Mouse (Mus musculus) liver, embryonic 11.5 days (tissue): Measurements from ENCODE around the gene Depdc1b. TPM values are rescaled to one million over a fixed set of nuclear protein-coding genes. Genes with fewer than 3 reads are reported as not detected.

Experiments used
- ATAC-seq: fragments of 200-750 bp; cut with Nextera tagmentation; replicated peaks from 2 replicates; pipeline ENCODE4 v1.8.0; 2017; ENCODE audit warnings: moderate number of reproducible peaks, mild to moderate bottlenecking, moderate TSS enrichment, moderate library complexity; ENCODE audit not compliant: low FRiP score
- DNase-seq: peaks from one replicate; pipeline ENCODE4 v3.0.0-alpha.2; 2017; ENCODE audit warnings: low spot score
- H3K27ac ChIP-seq: fragments of 300-500 bp; sonication (generic); 2 replicates; pipeline ENCODE4 v1.5.1; 2014; ENCODE audit warnings: mild to moderate bottlenecking, low read depth, low read length, control low read depth
- H3K27me3 ChIP-seq: fragments of 300-500 bp; sonication (generic); replicated peaks from 2 replicates; pipeline ENCODE4 v1.6.1; 2014; ENCODE audit warnings: low read length, mixed read lengths; ENCODE audit not compliant: control insufficient read depth, insufficient read depth
- H3K36me3 ChIP-seq: fragments of 300-500 bp; sonication (generic); 2 replicates; pipeline ENCODE4 v1.6.1; 2014; ENCODE audit warnings: mild to moderate bottlenecking, low read length, moderate library complexity, mixed read lengths; ENCODE audit not compliant: control insufficient read depth, insufficient read depth
- H3K4me1 ChIP-seq: fragments of 300-500 bp; sonication (generic); replicated peaks from 2 replicates; pipeline ENCODE4 v1.6.1; 2014; ENCODE audit warnings: low read length, mixed read lengths; ENCODE audit not compliant: control insufficient read depth, insufficient read depth
- H3K4me2 ChIP-seq: fragments of 300-500 bp; sonication (generic); 2 replicates; pipeline ENCODE4 v1.6.1; 2014; ENCODE audit warnings: mild to moderate bottlenecking, control low read depth, moderate library complexity
- H3K4me3 ChIP-seq: fragments of 300-500 bp; sonication (generic); 2 replicates; pipeline ENCODE4 v1.5.1; 2014; ENCODE audit warnings: low read depth, low read length, control low read depth
- H3K9ac ChIP-seq: fragments of 300-500 bp; sonication (generic); 2 replicates; pipeline ENCODE4 v1.6.1; 2014; ENCODE audit warnings: low read depth, low read length, control low read depth
- H3K9me3 ChIP-seq: fragments of 300-500 bp; sonication (generic); 2 replicates; pipeline ENCODE4 v1.6.1; 2016; ENCODE audit warnings: low read length, inconsistent platforms, mixed read lengths; ENCODE audit not compliant: control insufficient read depth
- WGBS: fragments of 180-500 bp; shearing (Covaris S2); extraction: QIAGEN DNeasy Blood & Tissue Kit; methylation state at CpG from one replicate; pipeline ENCODE4 v1.1.7; 2014; 5-methylcytosine and 5-hydroxymethylcytosine counted together
- polyA plus RNA-seq: library from polyadenylated mRNA; unstranded; fragments of >200 nt; fragmentation: Nextera tagmentation; extraction: Ambion mirVana; gene quantifications from 2 replicates; pipeline ENCODE4 v1.2.1, GENCODE M21; 2014

Gene Depdc1b
- polyA plus RNA-seq, 1 experiment from 2014 or later = 14.9 TPM

DNA sequence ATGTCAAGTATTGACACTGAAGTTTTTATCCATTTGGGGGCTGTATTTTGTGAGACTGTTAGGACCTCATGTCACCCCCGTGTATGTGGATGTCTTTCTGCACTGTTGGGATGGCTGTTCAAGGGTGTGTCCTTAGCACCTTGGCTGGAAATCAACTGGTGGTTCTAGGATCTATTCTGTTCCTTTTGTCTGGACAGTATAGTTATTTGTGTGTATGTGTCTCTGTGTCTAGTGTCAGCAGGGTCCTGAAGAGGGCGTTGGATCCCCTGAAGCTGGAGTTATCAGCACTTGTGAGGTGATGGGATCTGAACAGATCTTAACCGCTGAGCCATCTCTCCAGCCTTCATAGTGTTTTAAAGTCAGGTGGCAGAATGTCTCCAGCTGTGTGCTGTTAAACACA, 65.0 kb downstream of the Depdc1b start:
- Histone ChIP-seq H3K36me3 (peaks cover 6% of the 10 kb centered on the region; the same call in 1 of the 2 replicates), H3K4me3 (no peak overlapping the region), H3K4me2 (no peak overlapping the region), H3K27ac (no peak overlapping the region), H3K27me3 (no peaks in the 10 kb centered on the region), H3K9me3 (no peaks in the 10 kb centered on the region), H3K9ac (no peak overlapping the region), H3K4me1 (no peaks in the 10 kb centered on the region)
- 87% methylated on average over 3 of the region's 3 CpGs for WGBS
- no peak for ATAC-seq
- no peak for DNase-seq

DNA sequence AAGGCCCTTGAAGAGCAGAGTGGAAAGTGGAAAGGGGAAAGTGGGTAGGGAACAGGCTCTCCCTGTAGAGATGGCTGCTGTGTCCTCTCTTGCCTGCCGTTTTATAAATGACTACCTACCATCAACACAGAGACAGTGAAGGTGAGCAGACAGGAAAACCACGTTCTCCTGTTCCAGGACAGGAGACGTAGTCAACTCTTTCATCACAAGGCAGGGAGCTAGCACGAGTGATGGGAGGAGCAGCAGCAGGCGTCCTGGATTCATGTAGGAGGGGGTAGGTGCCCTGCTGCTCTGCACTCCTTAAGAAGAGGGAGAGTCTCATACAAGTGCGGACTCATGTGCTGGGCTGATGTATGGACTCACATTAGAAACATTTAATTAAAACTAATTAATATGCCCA, 66.9 kb downstream of the Depdc1b start:
- Histone ChIP-seq H3K4me3 (no peak overlapping the region), H3K9me3 (no peaks in the 10 kb centered on the region), H3K27ac (no peak overlapping the region), H3K27me3 (no peaks in the 10 kb centered on the region), H3K9ac (no peak overlapping the region), H3K36me3 (peaks cover 6% of the 10 kb centered on the region; the same call in 1 of the 2 replicates), H3K4me1 (no peaks in the 10 kb centered on the region), H3K4me2 (no peak overlapping the region)
- WGBS = 82% methylated on average over 6 of the region's 6 CpGs
- no peak for ATAC-seq
- DNase-seq = no peak

DNA sequence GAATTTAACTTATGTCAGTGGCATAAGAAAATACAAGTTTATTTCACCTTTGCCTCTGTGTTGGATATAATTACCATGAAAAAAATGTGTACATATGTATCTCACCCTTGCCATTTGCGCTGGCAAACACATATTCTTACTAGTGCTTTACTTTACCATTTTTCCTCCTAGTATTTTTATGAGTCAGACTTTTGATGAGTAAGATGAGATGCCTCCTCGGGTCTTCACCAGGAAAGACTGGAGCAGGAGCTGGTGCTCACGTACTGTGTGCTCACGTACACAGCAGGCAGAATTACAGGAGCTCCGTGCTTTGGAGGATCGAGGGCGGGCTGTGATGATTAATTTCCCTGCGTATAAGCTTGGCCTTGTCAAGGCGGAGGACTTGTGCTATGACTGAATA, 69.9 kb downstream of the Depdc1b start:
- ATAC-seq = no peak
- Histone ChIP-seq H3K4me2 (no peak overlapping the region), H3K36me3 (peaks cover 10% of the 10 kb centered on the region; the same call in 1 of the 2 replicates), H3K9me3 (no peaks in the 10 kb centered on the region), H3K4me1 (no peaks in the 10 kb centered on the region), H3K4me3 (no peak overlapping the region), H3K9ac (no peak overlapping the region), H3K27me3 (no peaks in the 10 kb centered on the region), H3K27ac (no peak overlapping the region)
- 87% methylated on average over 9 of the region's 9 CpGs for WGBS
- DNase-seq = no peak

DNA sequence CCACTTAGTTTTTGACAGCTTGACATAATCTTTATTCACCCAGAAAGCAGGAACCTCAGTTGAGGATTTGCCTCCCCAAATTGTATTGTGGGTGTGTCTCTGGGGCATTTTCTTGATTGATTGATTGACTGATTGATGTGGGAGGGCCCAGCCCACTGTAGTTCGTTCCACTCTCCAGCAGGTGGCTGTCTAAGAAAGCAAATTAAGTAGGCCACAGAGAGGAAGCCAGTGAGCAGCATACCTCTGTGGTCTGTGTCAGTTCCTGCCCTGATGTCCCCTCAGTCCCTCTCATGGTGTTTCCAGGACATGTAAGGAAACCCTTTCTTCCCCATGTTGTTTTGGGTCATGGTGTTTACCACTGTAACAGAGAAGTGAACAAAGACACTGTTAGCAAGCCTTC, 74.4 kb downstream of the Depdc1b start:
- Histone ChIP-seq H3K9ac (no peak overlapping the region), H3K4me1 (no peaks in the 10 kb centered on the region), H3K9me3 (no peaks in the 10 kb centered on the region), H3K4me2 (no peak overlapping the region), H3K27me3 (no peaks in the 10 kb centered on the region), H3K27ac (no peak overlapping the region), H3K4me3 (no peak overlapping the region), H3K36me3 (peaks cover 5% of the 10 kb centered on the region; the same call in 1 of the 2 replicates)
- DNase-seq (peak; percentile 31), ATAC-seq (peak; percentile 66)
- 6% methylated on average over 1 of the region's 1 CpGs for WGBS

DNA sequence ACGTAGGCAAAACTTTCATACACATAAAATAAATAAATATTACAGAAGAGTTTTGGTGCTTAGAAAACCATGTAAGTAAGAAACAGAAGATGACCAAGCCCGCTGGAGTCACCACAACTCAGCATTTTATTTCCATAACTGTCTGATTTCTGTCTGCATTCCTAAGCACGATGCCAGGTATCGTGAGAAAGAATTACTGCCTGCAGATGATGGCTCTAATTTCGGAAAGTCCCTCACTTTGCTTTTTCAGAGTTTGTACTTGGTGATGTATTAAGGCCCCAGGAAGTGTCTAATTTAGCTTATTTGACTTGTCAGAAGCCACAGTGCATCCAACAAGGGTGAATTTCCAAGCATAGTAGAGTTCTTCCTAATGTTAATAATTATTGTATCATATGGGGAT, 87.1 kb downstream of the Depdc1b start:
- Histone ChIP-seq H3K27me3 (no peaks in the 10 kb centered on the region), H3K9ac (no peak overlapping the region), H3K36me3 (no peaks in the 10 kb centered on the region), H3K4me1 (no peaks in the 10 kb centered on the region), H3K4me3 (no peak overlapping the region), H3K4me2 (no peak overlapping the region), H3K9me3 (no peaks in the 10 kb centered on the region), H3K27ac (no peak overlapping the region)
- no peak for DNase-seq
- WGBS = 93% methylated on average over 5 of the region's 5 CpGs
- ATAC-seq = no peak

DNA sequence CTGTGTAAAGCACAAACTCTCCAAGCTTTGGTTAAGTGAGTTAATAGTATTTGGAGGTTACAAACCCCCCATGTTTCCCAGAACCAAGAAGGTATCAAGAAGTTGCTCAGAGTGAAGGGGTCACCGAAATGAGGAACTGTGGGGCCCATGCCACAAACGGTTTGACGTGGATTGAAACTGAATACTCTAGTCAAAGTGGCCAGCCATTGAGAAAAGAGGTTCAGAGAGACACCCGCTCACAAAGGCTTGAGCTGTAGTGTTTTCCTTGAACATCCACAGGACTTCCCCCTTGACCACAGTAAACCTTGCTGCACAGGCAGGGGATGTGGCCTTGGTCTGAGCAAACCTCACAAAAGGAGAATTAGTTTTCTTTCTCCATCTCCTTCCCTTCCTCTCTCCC, 88.2 kb downstream of the Depdc1b start:
- Histone ChIP-seq H3K27ac (no peak overlapping the region), H3K27me3 (no peaks in the 10 kb centered on the region), H3K9me3 (no peaks in the 10 kb centered on the region), H3K4me3 (no peak overlapping the region), H3K4me1 (no peaks in the 10 kb centered on the region), H3K9ac (no peak overlapping the region), H3K36me3 (no peaks in the 10 kb centered on the region), H3K4me2 (no peak overlapping the region)
- DNase-seq (no peak), ATAC-seq (no peak)
- 65% methylated on average over 4 of the region's 4 CpGs for WGBS

DNA sequence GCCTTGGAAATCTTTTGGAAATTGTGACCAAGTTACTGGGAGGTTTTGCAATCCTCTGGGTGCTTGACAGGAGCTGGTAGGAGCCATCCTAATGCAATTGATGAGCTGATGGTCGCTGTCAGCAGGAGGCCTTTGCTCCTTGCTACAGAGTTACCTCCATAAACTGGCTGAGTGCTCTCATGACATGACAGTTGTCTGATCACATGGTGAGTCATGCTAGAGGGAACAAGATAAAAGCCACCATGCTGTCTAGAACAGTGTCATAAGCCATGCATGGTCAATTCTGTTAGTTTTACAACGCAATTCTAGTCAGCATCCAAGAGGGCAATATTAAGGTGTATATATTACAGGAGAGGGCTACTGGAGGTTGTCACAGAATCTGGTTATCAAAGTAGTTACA, 99.3 kb downstream of the Depdc1b start:
- ATAC-seq = no peak
- Histone ChIP-seq H3K9ac (no peak overlapping the region), H3K4me2 (no peak overlapping the region)

DNA sequence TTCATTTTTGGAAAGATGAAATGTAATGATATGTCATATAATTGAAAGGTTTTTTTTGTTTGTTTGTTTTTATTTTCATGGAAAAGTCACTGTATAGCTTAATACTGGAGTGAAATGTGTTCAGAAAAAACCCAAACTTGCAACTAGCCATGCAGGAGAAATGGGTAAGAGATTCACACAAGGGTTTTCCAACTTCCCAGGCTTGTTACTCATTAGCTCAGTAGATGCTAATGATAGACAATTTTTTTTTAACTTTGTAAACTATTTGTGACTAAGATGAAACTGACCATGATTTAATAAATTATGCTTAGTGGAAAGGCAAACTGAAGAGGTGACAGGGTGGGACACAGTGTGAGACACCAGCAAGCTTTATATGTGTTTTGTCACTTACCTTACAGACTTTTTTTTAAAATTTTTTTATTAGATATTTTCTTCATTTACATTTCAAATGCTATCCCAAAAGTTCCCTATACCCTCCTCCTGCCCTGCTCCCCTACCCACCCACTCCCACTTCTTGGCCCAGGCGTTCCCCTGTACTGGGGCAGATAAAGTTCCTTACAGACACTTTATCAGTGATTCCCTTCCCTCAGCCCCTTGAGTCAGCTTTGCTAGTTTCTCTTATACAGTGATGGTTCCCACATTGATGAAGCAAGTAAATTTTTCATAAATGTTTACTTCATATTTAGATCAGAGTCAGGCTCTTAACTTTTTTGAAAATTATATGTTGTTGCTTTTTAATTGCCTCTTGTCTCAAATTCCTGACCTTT, 102.8 kb downstream of the Depdc1b start:
- DNase-seq (no peak), ATAC-seq (peak; percentile 87)
- H3K9ac ChIP-seq = no peak overlapping the region
- H3K4me3 ChIP-seq = no peak overlapping the region
- no peak overlapping the region for H3K4me2 ChIP-seq
- no peaks in the 10 kb centered on the region for H3K27me3 ChIP-seq
- 38% methylated on average over 1 of the region's 1 CpGs for WGBS
- no peak overlapping the region for H3K27ac ChIP-seq
- H3K9me3 ChIP-seq = no peaks in the 10 kb centered on the region
- H3K36me3 ChIP-seq = no peaks in the 10 kb centered on the region
- peaks cover 5% of the 10 kb centered on the region for H3K4me1 ChIP-seq

More for the DNA sequence above, 99.3 kb downstream of the Depdc1b start:
- peaks cover 5% of the 10 kb centered on the region for H3K4me1 ChIP-seq
- no peaks in the 10 kb centered on the region for H3K9me3 ChIP-seq
- H3K27ac ChIP-seq = no peak overlapping the region
- no peak overlapping the region for H3K4me3 ChIP-seq
- no peaks in the 10 kb centered on the region for H3K27me3 ChIP-seq
- 83% methylated on average over 2 of the region's 2 CpGs for WGBS
- no peak for DNase-seq
- H3K36me3 ChIP-seq = no peaks in the 10 kb centered on the region

DNA sequence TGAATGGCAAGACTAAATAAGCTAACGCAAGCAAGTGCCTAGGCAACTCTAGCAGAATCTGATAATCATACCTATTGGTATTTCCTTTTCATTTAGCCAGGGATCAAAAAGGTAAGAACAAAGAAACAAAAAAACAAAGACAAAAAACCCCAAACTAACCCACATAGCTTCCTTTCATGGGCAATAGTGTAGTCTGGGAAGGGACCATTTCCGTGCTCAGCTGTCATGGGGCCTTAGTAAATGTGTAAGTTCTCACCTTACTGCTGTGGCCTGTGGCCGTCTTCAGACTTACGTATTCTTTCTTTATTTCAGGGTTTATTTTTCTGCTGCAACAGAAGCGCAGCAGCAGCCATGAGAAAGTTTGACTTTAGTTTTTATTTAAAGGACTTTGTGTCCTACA, 110.2 kb downstream of the Depdc1b start:
- no peak overlapping the region for H3K9ac ChIP-seq
- no peak overlapping the region for H3K4me2 ChIP-seq
- no peaks in the 10 kb centered on the region for H3K27me3 ChIP-seq
- DNase-seq (no peak), ATAC-seq (no peak)
- H3K27ac ChIP-seq = no peak overlapping the region
- 76% methylated on average over 5 of the region's 5 CpGs for WGBS
- H3K9me3 ChIP-seq = no peaks in the 10 kb centered on the region
- H3K4me1 ChIP-seq = no peaks in the 10 kb centered on the region
- H3K36me3 ChIP-seq = no peaks in the 10 kb centered on the region
- H3K4me3 ChIP-seq = no peak overlapping the region
